Mouse (Mus musculus): ENCODE data around the gene Rbms3.

The Rbms3 gene

DNA sequence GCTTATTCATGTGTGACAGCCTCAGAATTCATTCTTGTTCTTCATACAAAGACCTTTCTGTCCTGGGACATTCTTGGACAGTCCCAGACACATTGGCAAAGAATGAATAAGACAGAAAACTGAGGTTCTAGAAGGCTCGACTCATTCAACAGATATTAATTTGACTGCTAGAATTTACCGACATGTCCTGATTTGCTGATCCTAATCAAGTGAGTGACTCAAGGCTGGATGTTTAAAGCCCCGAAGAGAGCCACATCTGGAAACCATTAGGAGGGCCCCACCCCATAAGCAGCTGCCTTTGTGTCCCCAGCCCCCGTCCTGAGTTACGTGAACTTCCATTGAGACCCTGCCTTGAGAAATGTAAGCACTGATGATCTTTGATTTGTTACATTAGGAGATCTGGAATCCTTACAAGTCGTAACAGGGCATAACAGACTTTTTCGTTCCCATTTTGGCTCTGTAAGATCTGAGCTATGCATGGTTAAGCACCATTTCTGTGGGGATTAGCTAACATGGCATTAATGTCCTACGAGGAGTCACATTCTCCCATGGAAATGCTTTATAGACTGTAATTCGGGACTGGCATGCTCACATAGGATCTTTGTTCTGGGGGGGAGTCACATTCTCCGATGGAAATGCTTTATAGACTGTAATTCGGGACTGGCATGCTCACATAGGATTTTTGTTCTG, 726.3 kb downstream of the Rbms3 start:
- DNase-seq (ENCODE audit: low read depth, low spot score) = no peak

DNA sequence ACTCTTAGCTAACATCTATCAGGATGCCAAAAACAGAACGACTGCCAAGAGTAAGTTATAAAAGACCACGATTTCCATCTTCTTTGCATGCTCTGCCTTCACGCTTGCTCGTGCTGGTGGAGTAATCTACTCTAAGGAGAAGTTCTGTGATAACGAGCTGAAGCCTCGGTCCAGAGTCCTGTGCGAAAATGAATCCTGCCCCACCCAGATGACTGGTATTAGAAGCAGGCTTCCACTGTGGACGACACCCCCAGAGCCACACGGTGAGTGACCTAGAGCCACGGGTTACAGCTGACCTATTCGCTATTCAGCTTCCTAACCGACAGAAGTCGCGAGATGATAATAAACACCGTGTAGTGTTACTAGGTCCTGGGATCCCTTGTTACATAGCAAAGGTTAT, 730.3 kb downstream of the Rbms3 start:
- no peak for DNase-seq (ENCODE audit: low read depth, low spot score)

DNA sequence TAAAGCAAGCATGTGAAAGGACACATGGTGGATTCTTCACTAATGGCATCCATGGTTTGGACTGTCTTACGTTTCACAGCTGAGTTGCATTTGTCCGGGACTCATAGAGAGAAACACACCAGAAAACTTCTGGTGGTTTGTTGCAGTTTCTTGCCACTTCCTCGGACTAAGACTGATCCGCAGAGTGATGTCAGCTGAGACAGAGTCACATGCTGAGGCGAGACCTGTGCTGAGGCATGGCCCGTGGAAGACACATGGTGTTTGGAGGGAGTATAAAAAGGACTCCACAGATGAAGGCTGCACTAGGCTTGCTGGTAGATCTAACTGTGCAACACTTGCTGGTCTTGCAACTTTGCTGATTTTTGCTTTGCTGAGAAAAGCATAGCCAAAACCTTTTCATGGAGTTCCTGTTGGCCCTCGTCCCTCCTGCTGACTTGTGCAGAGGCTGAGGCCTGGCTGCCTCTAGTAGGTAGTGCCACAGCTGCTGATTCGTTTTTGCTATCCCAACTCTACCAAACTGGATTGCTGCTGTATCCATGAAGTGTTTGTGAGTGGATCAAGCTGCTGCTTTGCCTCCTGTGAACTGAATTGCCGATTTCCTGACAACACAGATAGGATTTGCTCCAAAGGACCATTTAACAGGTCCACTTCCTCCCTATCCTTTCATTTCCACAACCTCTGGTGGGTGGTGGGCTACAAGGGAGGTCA, 742.6 kb downstream of the Rbms3 start:
- no peak for DNase-seq (ENCODE audit: low read depth, low spot score)

DNA sequence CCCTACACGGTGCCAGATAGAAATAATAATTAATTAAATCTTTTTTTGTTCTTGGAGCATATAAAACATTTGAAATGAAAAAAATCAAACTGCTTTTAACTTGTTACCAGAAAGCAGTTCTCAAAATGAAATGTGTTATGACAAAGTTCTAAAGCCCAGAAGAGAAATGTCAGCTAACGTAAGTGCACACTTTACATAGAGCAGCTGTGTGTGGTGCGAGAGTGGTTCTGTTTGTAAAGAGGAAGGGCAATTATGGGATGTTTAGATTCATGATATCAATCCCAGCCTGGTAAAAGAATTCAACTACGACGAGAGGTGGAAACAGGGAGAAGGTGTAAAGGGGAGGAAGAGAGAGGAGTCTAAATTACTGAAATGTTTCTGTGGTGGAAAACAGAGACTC, 744.1 kb downstream of the Rbms3 start:
- no peak for DNase-seq (ENCODE audit: low read depth, low spot score)

DNA sequence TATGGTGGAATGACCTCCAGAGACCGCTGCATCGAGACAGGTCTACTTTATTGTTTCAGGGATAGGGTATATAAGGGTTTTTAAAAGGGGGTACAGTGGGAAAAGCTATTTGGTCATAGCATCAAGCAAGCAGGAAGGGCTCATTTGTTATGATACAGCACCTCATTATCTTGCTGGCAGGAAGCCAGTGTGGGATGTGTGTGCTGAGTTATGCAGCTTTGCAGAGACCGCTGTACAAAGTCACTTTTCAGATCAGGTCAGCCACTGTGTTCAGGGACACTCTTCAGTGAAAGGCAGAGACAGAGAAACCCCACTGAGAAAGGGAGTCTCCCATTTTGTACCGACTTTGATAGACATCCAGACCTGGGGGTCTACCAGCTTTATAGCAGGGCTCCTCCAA, 749.2 kb downstream of the Rbms3 start:
- no peak for DNase-seq (ENCODE audit: low read depth, low spot score)

DNA sequence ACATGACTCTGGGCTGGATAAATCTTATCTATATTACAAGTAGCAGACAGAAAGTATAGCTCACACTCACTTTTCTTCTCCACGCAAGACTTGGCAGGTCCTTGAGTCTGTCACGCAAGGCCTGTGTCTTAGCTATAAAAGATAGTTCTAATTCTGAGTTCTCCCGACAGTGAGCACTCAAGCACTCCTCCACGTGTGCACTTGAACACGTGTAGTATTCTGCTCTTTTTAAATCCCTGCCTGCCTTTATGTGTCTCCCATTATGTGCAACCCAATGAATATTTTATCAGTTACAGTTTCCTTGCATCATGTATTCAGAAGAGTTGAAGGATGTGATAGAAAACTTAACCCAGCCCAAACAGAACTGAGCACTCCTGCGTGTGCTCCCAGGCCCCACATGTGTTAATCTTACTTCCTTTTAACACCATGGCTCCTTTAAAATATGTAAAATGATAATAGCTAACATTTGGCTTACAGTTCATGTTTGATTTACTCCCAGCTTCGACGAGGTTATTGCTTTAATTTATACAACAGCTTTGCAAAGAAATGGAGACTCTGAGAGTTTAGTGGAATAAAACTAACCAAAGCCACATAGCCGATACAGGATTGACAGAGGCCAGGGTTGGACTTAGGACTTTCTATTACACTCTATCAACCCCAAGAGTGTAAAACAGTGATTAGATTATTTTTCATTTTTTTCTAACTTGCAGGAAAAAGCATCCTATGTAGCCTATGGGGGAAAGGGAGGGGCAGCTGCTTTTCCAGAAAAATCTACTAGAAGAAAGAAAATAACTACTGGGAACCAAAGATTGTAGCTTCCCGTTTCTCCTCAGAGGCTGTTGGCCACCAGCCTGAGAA, 749.9 kb downstream of the Rbms3 start:
- DNase-seq (ENCODE audit: low read depth, low spot score) = no peak

DNA sequence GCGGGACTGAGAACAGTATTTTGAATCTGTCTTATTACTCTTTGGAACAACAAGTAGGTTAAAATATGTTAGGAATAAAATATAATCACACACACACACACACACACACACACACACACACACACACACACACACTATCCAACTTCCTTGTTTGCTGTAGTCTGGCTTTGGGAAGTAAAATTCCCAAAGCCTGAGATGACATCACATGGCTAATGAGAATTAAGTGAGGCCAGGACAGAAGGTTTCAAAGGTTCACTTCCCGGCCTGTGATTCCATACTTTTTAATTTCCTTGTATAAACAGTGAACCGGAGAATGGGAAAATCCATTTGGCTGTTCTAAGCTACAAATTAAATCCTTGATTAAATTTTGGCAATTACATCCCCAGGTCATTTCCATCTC, 752.9 kb downstream of the Rbms3 start:
- no peak for DNase-seq (ENCODE audit: low read depth, low spot score)

DNA sequence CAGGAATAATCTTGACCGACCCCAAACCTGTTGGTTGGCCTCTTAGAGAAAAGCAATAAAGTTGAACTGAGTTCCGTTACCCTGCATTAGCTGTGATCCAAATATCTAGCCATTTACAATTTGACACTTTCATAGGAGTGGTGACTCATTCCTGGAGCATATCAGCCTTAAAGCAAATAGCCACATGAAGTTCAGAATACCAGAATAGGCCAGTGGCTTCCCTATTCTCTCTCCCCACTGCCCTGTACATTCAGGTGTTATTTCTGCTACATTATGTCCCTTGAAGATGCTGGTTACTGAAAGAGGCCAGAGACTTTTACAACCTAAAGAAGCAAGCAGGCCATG, 755.8 kb downstream of the Rbms3 start:
- DNase-seq (ENCODE audit: low read depth, low spot score) = no peak

DNA sequence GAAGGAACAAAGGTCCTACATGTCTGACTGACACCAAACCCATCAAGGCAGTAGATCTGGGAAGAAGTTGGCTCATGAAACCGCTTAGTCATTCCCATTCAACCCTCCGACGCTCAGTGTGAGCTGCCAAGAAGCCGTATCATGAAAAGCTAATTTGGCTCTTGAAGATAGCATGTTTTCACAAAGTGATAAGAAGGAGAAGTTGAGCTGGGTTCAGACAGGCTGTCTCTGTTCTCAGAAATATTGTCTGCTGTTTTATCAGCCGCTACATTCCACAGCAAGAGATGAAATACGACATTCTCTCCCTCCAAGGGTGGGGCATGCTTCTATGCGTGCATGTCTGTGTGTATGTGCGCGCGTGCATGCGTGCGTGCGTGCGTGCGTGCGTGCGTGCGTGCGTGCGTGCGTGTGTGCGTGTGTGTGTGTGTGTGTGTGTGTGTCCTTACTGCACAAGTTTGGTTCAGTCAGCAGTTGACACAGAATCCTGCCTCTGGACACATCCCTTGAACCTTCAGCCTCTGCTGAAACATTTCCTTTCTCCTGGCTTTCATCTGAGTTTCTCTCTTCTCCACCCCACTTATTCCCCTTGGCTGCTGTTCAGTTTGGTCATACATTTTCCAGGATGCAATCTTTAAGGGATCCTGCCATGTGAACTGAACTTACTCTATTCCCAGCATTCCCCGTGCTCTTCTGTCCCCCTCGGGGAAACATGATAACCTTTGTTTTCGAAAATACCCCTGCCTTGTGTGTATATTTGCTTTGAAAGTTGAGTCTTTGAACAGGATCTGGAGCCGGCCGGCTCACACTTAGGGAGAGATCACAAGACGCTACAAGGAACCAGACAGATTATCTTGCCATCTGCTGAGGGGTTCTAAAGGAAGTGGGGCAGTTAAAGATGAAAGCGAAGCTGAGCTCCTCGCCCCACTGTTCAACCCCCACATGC, 756.4 kb downstream of the Rbms3 start:
- no peak for DNase-seq (ENCODE audit: low read depth, low spot score)

DNA sequence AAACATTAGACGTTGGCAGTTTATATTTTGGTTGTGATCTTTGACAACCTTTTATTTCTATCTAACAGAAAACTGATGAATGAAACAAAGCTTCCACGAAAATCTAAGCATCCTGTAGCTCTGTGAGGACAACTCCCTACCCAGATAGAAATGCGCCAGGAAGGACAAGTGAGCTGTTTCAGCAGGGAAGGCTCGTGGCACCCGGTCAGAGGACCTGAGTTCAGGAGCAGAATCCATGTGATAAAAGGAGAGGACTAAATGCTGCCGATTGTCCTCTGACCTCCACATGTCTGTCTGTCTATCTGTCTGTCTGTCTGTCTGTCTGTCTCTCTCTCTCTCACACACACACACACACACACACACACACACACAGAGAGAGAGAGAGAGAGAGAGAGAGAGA, 757.4 kb downstream of the Rbms3 start:
- DNase-seq (ENCODE audit: low read depth, low spot score) = no peak

DNA sequence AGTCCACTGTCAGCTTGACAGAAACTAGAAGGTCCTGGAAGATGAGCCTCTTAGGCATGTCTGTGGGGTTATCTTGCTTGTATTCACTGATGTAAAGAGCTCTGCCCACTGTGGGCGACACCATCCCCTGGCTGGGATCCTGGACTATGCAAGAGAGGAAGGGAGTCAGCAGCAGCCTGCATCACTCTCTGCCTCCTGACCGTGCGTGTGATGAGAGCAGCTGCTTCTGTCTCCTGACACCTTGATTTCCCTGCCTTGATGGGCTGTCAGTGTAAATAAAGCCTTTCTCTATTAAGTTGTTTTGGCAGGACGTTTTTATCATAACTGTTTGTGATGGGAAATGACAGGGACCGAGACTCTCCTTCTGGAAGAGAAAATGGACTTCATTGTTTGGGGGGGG, 758.1 kb downstream of the Rbms3 start:
- no peak for DNase-seq (ENCODE audit: low read depth, low spot score)

DNA sequence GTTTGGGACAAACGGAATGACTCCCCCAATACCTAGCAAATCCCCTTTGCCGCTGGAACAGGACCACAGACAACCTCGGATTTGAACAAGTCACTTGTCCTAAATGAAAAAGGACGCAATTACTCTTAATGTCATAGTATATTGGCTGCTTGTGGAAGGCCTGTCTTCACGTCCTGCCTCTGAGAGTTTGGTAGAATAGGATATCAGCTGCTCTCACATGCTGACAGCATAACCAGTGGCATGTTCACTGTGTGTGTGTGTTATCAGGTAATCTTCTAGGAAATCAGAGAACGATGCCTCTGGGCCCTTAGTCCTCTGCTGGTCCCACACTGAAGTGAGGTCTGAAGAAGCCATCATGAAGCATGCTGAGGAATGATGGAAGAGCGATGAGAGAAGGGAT, 763.7 kb downstream of the Rbms3 start:
- DNase-seq (ENCODE audit: low read depth, low spot score) = no peak

DNA sequence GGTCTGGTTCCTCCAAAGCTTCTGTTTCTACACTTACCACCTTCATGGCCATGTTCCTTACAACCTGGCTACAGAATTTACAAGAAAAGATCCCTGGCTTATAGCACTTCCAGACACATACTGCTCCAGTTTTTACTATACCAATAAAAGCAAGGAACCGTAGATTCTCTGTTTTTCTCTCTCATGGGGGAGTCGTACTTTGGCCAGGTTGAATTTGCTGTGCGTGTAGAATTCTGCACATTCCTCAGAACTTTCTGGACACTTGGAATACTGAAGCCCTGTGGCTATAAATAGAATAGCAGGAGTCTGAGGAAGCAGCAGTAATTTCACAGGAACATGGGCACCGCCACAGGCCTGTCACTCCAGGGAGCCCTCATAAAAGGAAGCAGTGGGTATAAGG, 766.1 kb downstream of the Rbms3 start:
- no peak for DNase-seq (ENCODE audit: low read depth, low spot score)

DNA sequence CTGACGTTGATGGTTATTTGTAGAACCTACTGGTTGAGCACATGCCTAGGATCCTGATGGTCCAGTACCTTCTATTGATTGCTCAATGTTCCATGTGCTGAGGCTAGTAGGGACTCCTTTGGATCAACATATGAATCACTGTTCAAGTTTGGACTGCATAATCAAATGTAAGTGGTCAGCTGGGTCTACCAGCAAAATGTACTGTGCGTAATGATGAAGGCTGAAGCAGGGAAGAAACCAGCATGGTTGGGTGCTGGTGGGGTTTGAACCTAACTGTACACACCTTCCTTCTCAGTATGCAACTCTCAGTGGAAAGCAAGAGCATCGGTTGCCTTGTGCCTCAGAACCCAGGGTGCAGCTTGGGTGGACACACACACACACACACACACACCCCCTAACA, 767.4 kb downstream of the Rbms3 start:
- DNase-seq (ENCODE audit: low read depth, low spot score) = no peak

DNA sequence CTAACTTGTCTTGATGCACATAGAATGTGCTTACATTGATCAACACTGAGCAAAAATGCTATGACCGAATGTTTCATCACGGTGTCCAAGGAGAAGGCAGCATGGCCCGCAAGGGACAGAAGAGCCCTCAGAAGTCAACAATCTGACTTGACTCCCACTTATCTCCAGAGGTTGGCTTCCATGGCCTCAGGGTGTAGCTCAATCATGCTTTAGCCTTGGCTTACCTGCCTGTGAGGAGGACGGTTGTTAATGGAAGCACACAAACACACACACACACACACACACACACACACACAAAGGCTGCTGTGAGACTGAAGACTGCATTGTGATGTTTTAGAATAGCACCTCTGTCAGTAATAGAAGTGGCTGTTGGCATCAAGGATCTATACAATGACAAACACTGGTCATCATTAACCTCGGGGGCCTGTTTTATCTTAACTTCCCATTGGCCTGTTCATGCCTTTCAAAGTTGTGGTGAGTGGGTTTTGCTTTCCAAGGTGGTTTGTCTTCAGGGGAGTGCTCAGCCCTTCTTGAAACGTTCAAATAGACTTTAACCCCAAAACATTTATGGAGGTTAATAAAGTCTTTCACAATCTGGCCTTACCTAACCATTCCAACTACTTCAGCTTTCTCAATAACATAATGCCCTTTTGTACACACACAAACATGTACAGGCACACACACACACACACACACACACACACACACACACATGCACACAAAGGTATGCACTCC, 771.7 kb downstream of the Rbms3 start:
- no peak for DNase-seq (ENCODE audit: low read depth, low spot score)

DNA sequence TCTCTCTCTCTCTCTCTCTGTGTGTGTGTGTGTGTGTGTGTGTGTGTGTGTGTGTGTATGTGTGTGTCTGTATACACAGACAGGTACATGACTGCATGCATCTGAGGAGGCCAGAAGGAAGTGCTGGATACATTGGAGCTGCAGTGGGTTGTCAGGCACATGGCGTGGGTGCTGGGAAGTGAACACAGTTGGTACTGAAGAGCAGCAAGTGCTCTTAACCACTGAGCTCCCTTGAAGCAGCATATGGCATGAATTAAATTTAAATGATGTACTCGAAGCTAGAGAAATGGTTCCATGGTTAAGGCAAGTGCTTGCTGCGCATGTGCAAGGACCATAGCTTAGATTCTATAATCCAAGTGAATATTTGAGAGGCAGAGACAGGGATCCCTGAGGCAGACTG, 772.6 kb downstream of the Rbms3 start:
- DNase-seq (ENCODE audit: low read depth, low spot score) = no peak

DNA sequence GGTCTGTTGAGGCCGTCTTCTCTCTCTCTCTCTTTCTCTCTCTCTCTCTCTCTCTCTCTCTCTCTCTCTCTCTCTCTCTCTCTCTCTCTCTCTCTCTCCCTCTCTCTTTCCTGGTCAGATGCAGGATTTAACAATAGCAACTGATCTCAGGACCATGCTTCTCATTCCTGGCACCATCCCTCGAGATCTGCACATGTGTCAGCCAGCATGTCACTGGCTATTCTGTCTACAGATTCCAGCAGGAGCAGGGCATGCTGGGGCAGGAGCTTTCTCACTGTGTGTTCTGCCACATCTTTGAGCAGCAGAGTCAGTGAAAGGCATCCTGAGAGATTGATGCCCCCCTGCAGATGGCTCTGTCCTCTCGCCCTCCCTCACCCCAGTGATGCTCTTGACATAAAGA, 774.0 kb downstream of the Rbms3 start:
- DNase-seq (ENCODE audit: low read depth, low spot score) = no peak

DNA sequence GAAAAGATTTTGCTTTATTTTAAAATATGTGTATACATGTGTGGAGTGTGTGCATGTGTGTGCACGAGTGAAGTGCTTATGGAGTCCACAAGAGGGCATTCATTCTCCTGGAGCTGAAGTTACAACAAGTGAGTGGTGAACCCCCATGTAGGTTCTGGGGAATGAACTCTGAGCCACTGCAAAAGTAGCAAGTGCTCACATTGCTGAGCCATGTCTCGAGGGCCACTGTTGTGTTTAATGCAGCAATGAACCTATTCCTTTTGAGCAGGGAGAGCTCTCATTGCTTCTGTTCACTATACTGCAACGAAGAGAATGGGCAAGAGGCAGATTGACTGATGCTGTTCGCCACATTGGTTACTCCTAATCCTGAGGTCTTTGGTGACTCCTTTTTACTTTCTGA, 780.8 kb downstream of the Rbms3 start:
- no peak for DNase-seq (ENCODE audit: low read depth, low spot score)

DNA sequence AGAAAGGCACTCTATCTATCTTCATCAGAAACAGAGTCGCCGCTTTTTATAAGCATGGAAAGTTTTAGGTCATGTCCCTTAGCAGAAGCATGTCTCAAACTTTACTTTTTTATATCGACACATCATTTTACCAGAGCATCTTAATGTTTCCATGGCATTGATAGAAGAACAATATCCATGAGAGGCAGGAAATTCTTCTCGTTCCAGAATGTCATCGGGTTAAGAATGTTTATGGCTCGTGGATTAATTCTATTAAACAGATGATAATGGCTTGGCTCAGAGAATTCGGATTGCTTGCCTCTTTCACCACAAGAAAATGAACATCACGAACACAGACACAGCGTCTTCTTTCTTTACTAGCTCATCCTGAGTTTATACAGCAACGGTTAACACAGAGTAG, 781.5 kb downstream of the Rbms3 start:
- no peak for DNase-seq (ENCODE audit: low read depth, low spot score)

DNA sequence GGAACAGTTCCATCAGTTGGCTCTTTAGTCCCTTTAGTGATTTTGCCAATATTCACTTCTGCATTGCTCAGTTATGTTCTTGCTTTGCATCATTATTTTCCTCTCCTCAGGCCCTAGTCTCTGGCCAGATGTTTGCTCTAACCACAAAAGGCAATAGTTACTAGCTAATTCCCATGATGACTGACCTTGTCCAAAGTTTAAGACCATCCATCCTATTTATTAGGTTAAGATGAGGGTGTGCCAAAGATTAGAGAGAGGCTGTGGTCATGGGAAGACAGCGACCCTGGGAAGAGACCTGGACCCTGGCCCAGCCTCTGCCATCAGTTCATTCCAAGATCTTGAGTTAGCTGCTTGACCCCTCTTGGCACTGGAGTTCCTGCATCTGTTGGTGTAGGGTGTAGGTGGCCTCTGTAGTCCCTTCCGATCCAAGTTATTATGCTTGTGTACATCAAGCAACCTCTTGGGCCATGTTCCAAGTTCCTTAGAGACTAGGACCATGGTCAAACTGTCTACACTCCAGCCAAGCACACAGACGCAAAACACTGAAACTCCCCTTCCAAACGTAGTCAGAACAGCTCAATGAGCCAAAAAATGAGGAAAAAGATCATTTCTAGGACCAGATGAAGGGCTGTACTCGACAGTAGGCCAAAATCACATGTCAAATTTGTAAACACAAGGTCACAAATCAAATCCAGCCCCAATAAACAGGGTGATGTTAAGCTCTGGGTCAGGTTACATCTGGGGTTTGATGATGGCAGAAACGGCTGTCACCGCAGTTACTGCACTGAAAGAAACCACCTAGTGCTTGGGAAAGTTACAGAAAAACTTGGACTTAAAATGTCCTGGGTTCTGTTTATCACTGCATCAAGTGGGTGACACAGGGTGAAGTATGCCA, 782.2 kb downstream of the Rbms3 start:
- DNase-seq (ENCODE audit: low read depth, low spot score) = no peak

All from A20 (cell line).